Mouse (Mus musculus) embryo, embryonic 10 days (tissue): ENCODE measurements around the gene Dppa5a.
"Not testable (repeated sequence)": the region's sequence is repeated elsewhere in the genome, so short reads cannot be mapped to it uniquely, and the experiment has no call there.

Source experiments
- DNase-seq: peaks from one replicate; pipeline ENCODE4 v3.0.0-alpha.2; 2015; ENCODE audit warnings: low spot score

Gene Dppa5a

GRCm38 (mm10) chr9:78367959-78368358, at the start of gene Dppa5a:
TSS of gene Dppa5a (minus strand) at chr9:78368177.
- DNase-seq, result not testable (repeated sequence)

- DNase-seq, result no peak
Observed at GRCm38 (mm10) chr9:78401596-78401995, 33.6 kb upstream of the Dppa5a start.

GRCm38 (mm10) chr9:78400570-78400969, 32.6 kb upstream of the Dppa5a start:
- no peak for DNase-seq

GRCm38 (mm10) chr9:78396517-78396916, 28.5 kb upstream of the Dppa5a start:
- no peak for DNase-seq

- peak; percentile 83 for DNase-seq
Observed at GRCm38 (mm10) chr9:78395630-78396351, 27.8 kb upstream of the Dppa5a start, which contains the start of gene Ddx43. TSS of gene Ddx43 (plus strand) at chr9:78395777.

- DNase-seq, result no peak
Observed at GRCm38 (mm10) chr9:78395244-78395629, 27.3 kb upstream of the Dppa5a start.

- no peak for DNase-seq
Observed at GRCm38 (mm10) chr9:78394602-78395001, 26.6 kb upstream of the Dppa5a start.

GRCm38 (mm10) chr9:78393741-78394140, 25.8 kb upstream of the Dppa5a start:
- no peak for DNase-seq

- no peak for DNase-seq
Observed at GRCm38 (mm10) chr9:78389981-78390380, 22.0 kb upstream of the Dppa5a start.

- no peak for DNase-seq
Observed at GRCm38 (mm10) chr9:78386947-78387346, 19.0 kb upstream of the Dppa5a start.

GRCm38 (mm10) chr9:78385893-78386292, 17.9 kb upstream of the Dppa5a start:
- peak; percentile 43 for DNase-seq

GRCm38 (mm10) chr9:78378113-78378785, 10.3 kb upstream of the Dppa5a start, which contains the start of gene Ooep:
TSS of gene Ooep (minus strand) at chr9:78378725.
- peak; percentile 70 for DNase-seq

GRCm38 (mm10) chr9:78377546-78377945, 9.6 kb upstream of the Dppa5a start:
- no peak for DNase-seq

- no peak for DNase-seq
Observed at GRCm38 (mm10) chr9:78375486-78375885, 7.5 kb upstream of the Dppa5a start.

GRCm38 (mm10) chr9:78374885-78375389, 7.0 kb upstream of the Dppa5a start:
- DNase-seq, result no peak

GRCm38 (mm10) chr9:78374397-78374796, 6.4 kb upstream of the Dppa5a start:
- DNase-seq, result no peak

- DNase-seq, result no peak
Observed at GRCm38 (mm10) chr9:78372827-78373504, 5.0 kb upstream of the Dppa5a start.

- DNase-seq, result no peak
Observed at GRCm38 (mm10) chr9:78371441-78371840, 3.5 kb upstream of the Dppa5a start.

GRCm38 (mm10) chr9:78369786-78370185, 1.8 kb upstream of the Dppa5a start:
- no peak for DNase-seq

- DNase-seq, result no peak
Observed at GRCm38 (mm10) chr9:78369349-78369748, 1.4 kb upstream of the Dppa5a start.

GRCm38 (mm10) chr9:78368671-78369293, 805 bp upstream of the Dppa5a start:
- no peak for DNase-seq
